9 mouse cellular contexts compared by ENCODE assay signal in the genomic region with DNA sequence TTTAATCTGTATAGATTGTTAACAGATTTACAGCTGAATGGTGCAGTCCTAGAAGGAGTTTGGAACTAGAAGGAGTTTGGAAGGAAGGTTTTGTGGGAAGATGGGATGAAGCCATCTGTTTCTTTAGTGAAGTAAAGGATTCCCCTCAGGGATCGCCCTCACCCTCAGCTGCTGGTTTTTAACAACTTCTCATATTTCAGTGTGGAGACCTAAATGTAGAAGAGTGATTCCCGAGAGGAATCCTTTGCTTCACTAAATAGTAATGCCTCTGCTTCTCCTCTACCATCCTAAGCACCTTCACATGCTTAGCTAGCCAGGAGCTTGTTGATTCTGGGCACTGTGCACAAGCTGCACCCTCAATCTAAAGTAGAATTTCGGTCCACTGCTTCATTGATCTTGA. TPM values are rescaled to one million over a fixed set of nuclear protein-coding genes. Genes with fewer than 3 reads are reported as not detected.
DNase-seq lines count a peak whose midpoint lies in the region; ATAC-seq lines count a peak whose summit lies in the region.
"Had no signal": no experiment of that assay in that cellular context is flagged by ENCODE, and none has a peak within 500 bp of the region (broad histone marks: within the 10 kb centered on the region; RNA-seq: fewer than 3 reads in every experiment).

No protein-coding gene starts in this region.

- no peaks in the 10 kb centered on the region for H3K27me3 ChIP-seq in heart, embryonic 16.5 days (ENCODE audit: control insufficient read depth, insufficient read depth, low read length)
- no peaks in the 10 kb centered on the region for H3K27me3 ChIP-seq in forebrain, embryonic 16.5 days (replicated peaks; ENCODE audit: control insufficient read depth, insufficient read depth, low read length)

- no peak for DNase-seq in heart, adult 18-20 months
- DNase-seq in Muller cell, postnatal 12 days (ENCODE audit: inconsistent ontology term): peak; percentile 17
- peak; percentile 23 for DNase-seq in mesoderm, embryonic 11.5 days (ENCODE audit: low read depth, low spot score)
- DNase-seq in adrenal gland, adult 18-20 months (ENCODE audit: low spot score in 2 of 2): no peak
- DNase-seq in natural killer cell, adult 2 months (ENCODE audit: low spot score in 2 of 2): no peak
- DNase-seq in spleen, postnatal 36 days (ENCODE audit: low spot score in 2 of 2): no peak

- H3K4me3 ChIP-seq in heart, embryonic 16.5 days (ENCODE audit: low read length): peak overlapping the region; percentile 72
- peak overlapping the region; percentile 70 for H3K4me3 ChIP-seq in forebrain, embryonic 16.5 days (replicated peaks; ENCODE audit: low read length)

- WGBS in heart, embryonic 16.5 days: 7% methylated on average over 3 of the region's 3 CpGs
- WGBS in forebrain, embryonic 16.5 days: 9% methylated on average over 3 of the region's 3 CpGs

- peak overlapping the region; percentile 92 for H3K4me2 ChIP-seq in heart, embryonic 16.5 days (ENCODE audit: low read depth, low read length)
- H3K4me2 ChIP-seq in forebrain, embryonic 16.5 days (ENCODE audit: low read length): peak overlapping the region; percentile 97

- ATAC-seq in heart, embryonic 16.5 days (replicated peaks; ENCODE audit: extremely low read depth, insufficient read depth, low FRiP score): no peak
- peak; percentile 5 for ATAC-seq in forebrain, embryonic 16.5 days

- no peaks in the 10 kb centered on the region for H3K9me3 ChIP-seq in heart, embryonic 16.5 days (replicated peaks; ENCODE audit: control insufficient read depth, low read length)
- no peaks in the 10 kb centered on the region for H3K9me3 ChIP-seq in forebrain, embryonic 16.5 days (ENCODE audit: control insufficient read depth, low read length)

- peak overlapping the region; percentile 80 for H3K9ac ChIP-seq in heart, embryonic 16.5 days (ENCODE audit: low read length)
- peak overlapping the region; percentile 71 for H3K9ac ChIP-seq in forebrain, embryonic 16.5 days (replicated peaks; ENCODE audit: low read depth, low read length)

- H3K27ac ChIP-seq in heart, embryonic 16.5 days (ENCODE audit: low read length): peak overlapping the region; percentile 72
- H3K27ac ChIP-seq in forebrain, embryonic 16.5 days (ENCODE audit: low read length): peak overlapping the region; percentile 90

- 0 out of 2 replicates have a peak, but pooled peaks cover 2% of the 10 kb centered on the region for H3K36me3 ChIP-seq in heart, embryonic 16.5 days (ENCODE audit: control insufficient read depth, insufficient read depth)
- H3K36me3 ChIP-seq in forebrain, embryonic 16.5 days (ENCODE audit: control insufficient read depth, insufficient read depth): no peaks in the 10 kb centered on the region

- H3K4me1 ChIP-seq in heart, embryonic 16.5 days (ENCODE audit: control insufficient read depth, insufficient read depth, low read length): peaks cover 6% of the 10 kb centered on the region; the same call in 1 of the 2 replicates
- peaks cover 16% of the 10 kb centered on the region for H3K4me1 ChIP-seq in forebrain, embryonic 16.5 days (replicated peaks; ENCODE audit: control insufficient read depth, insufficient read depth, low read length)

RNA-seq across cellular contexts. Expression of a gene that starts 0.3 kb away (rescaled TPM):
- polyA plus RNA-seq in heart, embryonic 16.5 days (2015; fragmentation: Nextera tagmentation; extraction: Ambion mirVana): 8.2 and 8.8 TPM in 2 replicates
- under 1 TPM; 0.32 to 0.36 TPM for total RNA-seq in heart, adult 18-20 months (2021)
- polyA plus RNA-seq in forebrain, embryonic 16.5 days (2015; fragmentation: Nextera tagmentation; extraction: Ambion mirVana): 6.6 and 6.9 TPM in 2 replicates
- under 1 TPM; 0.27 to 0.29 TPM for total RNA-seq in adrenal gland, adult 18-20 months (2021)

RNA-seq across cellular contexts. Expression of a gene that starts 4.6 kb away (rescaled TPM):
- 0.12 and 0.29 TPM in 2 replicates for polyA plus RNA-seq in heart, embryonic 16.5 days (2015; fragmentation: Nextera tagmentation; extraction: Ambion mirVana)
- not detected for total RNA-seq in heart, adult 18-20 months (2021)
- 71.6 and 94.9 TPM in 2 replicates for polyA plus RNA-seq in forebrain, embryonic 16.5 days (2015; fragmentation: Nextera tagmentation; extraction: Ambion mirVana)
- total RNA-seq in adrenal gland, adult 18-20 months (2021): not detected
- total RNA-seq: monocyte, adult 5-6 weeks had no signal

Comparison
In these comparisons a context has a peak if more than half of its experiments do, and no peak if none do; other contexts are left out.
1. DNase-seq: peak in Muller cell, postnatal 12 days (single experiment) and mesoderm, embryonic 11.5 days (single experiment); none in heart, adult 18-20 months (0 of 2), adrenal gland, adult 18-20 months (0 of 2), natural killer cell, adult 2 months (0 of 2) and spleen, postnatal 36 days (0 of 2).